22 mouse cellular contexts compared by ENCODE assay signal in genomic region chr11:116611168-116611567, GRCm38 (mm10). TPM values are rescaled to one million over a fixed set of nuclear protein-coding genes. Genes with fewer than 3 reads are reported as not detected.
"Had no signal": no experiment of that assay in that cellular context is flagged by ENCODE, and none has a peak within 500 bp of the region (broad histone marks: within the 10 kb centered on the region; RNA-seq: fewer than 3 reads in every experiment).

No protein-coding gene starts in this region.

RNA-seq across cellular contexts. Expression of gene Aanat, which starts 24.9 kb away (rescaled TPM):
- total RNA-seq: gastrocnemius, adult 2 months; gastrocnemius, postnatal 10 days; gastrocnemius, postnatal 25 days; gastrocnemius, postnatal 4 days; granulocyte monocyte progenitor cell, adult 5-6 weeks; heart, adult 18-20 months; heart, adult 8-10 months; heart, postnatal 10 days; heart, postnatal 25 days; heart, postnatal 4 days; liver, adult 2 months had no signal
- polyA plus RNA-seq: heart, embryonic 10.5 days; heart, embryonic 12.5 days; heart, embryonic 16.5 days; hindbrain, embryonic 10.5 days; inflammation-experienced regulatory T-cells, adult 6 months; intestine, embryonic 15.5 days; intestine, postnatal 0 days; kidney, embryonic 14.5 days; kidney, embryonic 16.5 days; limb, embryonic 10.5 days; limb, embryonic 12.5 days; liver, adult 2 months had no signal

RNA-seq across cellular contexts. Expression of gene Prcd, which starts 42.2 kb away (rescaled TPM):
- total RNA-seq: granulocyte monocyte progenitor cell, adult 5-6 weeks; liver, adult 2 months had no signal
- polyA plus RNA-seq: heart, embryonic 12.5 days; inflammation-experienced regulatory T-cells, adult 6 months; liver, adult 2 months had no signal

RNA-seq across cellular contexts. Expression of gene Cygb, which starts 42.9 kb away (rescaled TPM):
- total RNA-seq: granulocyte monocyte progenitor cell, adult 5-6 weeks had no signal
